Mouse (Mus musculus) monocyte, adult 2 months (primary cell): ENCODE results near the gene Atp2a2.
"Not testable (repeated sequence)": the region's sequence is repeated elsewhere in the genome, so short reads cannot be mapped to it uniquely, and the experiment has no call there.

Experiments
- DNase-seq, 2 experiments: peaks; one replicate each; pipeline ENCODE4 v3.0.0; 2022; ENCODE audit warnings: low spot score in 2 of 2, low read depth in 1 of 2

Gene Atp2a2

DNA sequence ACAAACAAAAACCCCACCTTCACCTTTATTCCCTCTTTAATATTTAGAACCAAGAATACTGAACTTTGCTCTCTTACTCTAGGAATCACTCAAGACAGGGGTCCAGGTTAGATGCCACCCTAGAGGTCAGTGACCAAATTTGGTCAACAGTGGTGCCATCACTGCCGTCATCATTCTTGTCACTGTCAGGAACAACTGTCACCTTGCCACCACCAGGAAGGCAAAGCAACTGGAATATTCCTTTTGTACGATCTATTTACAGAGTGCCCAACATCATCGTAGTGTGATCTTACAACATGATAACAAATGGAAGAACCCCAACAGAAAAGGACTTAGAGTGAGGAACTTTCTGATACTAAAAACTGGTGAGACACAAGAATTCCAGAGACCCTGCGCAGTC lies 1.9 kb downstream of the Atp2a2 start:
- DNase-seq = no peak

DNA sequence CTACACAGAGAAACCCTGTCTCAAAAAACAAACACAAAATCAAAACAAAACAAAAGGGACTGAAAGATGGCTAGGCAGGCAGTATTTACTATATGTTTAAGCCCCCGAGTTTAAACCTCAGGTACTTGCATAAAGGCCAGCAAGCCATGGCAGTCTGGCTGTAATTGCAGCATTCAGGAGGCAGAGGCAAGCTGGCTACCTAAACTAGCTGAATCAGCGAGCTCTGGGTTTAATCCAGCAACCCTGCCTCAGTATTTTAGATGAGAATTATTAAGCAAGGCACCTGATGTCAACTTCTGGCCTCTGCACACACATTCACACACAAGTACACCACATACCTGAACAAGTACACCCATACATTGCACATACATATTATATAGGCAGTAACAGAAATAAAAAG lies 4.0 kb downstream of the Atp2a2 start:
- DNase-seq = no peak

DNA sequence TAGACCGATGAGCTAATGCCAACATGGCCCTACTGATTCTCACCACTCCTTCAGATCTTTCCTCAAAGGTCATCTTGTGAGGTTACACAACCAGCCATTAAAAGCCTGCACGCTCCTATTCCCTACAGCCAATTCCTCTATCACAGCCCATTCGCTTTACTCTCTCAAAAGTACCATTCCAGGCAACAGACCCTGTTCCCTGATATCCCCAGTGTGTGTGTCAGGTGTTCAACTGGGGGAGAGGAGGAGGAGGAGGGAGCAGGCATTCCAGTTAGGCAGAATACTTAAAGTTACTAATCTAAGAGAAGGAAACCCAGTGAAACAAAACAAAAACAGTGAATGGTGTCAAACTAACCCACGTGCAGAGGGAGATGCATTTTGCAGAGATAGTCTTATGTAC lies 5.0 kb downstream of the Atp2a2 start:
- no peak for DNase-seq

DNA sequence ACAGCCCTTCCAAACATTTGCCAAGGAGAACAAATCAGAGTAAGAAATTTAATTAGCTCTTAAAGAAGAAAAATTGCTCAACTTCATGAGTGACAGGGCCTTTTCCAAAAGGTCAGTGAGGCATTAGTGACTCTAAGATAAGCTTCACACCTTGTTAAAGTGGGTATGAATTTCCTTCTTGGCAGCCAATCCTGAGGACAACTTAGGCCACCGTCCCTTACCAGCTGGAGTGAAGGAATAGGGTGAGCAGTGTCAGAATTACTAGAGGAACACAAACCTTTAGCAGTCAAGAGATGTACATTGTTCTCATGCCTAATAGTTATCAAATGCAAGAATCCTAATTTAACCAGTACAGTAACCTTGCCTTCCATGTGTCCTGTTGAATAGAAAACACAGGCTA lies 7.6 kb downstream of the Atp2a2 start:
- no peak for DNase-seq

DNA sequence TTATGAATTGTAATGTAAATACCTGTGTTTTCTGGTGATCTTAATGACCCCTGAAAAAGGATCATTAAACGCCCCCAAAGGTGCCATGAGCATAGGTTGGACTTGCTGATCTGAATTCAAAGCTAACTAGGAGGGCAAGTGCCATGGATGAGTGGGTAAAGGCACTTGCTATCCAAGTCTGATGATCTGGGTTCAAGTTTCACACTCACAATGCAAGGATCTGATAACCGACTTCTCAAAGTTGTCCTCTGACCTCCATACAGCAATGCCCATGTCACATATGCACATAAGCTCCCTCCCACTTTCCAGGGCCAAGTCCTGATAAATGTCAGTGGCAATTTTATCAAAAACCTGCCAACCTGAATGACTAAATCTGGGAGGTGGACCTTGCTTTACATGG lies 9.0 kb downstream of the Atp2a2 start:
- DNase-seq = no peak

DNA sequence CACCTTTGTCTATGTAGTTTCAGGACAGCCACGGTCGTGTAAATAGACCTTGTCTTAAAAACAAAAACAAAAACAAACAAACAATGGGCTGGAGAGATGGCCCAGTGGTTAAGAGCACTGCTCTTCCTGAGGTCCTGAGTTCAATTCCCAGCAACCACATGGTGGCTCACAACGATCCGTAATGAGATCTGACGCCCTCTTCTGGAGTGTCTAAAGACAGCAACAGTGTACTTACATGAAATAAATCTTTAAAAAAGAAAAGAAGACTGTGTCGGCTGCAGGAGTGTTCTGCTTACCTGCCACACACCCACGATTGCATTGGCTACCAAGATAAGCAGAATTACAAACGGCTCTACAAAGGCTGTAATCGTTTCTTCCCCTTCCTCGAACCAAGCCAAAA lies 10.6 kb downstream of the Atp2a2 start:
- DNase-seq = no peak

DNA sequence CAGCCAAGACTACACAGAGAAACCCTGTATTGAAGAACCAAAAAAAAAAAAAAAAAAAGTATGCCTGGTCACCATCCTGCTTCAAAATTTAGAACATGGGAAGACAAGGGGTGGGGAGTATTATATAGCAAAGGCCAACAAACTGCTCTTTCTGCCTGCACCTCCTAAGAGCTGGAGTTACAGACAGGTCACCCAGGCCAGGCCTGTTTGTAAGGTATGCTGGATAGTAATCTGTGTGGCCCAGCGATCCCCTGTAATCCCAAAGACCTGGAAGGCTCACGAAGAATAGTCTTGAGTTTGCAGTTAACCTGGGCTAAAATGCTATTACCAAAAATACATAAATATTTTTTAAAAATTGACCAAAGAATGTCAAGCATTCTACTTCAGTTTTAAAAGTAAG lies 11.9 kb downstream of the Atp2a2 start:
- no peak for DNase-seq

DNA sequence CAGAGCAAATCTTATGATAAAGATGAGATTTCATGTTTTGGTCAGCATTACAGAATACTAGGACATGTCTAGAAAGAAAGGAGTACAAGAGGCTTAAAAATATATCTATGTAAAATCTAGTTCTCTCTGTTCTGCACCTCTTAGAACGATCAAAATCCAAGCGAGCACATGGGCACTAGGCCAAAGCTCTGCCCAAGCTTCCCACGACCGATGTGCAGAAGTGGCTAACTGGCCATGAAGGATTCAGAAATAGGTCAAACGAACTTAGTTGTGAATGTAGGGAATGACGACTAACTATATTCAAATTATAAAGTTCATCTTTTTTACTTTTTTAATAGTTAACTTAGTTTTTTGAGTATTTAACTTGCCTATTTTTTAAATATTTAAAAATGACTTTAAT lies 14.2 kb downstream of the Atp2a2 start:
- no peak for DNase-seq

DNA sequence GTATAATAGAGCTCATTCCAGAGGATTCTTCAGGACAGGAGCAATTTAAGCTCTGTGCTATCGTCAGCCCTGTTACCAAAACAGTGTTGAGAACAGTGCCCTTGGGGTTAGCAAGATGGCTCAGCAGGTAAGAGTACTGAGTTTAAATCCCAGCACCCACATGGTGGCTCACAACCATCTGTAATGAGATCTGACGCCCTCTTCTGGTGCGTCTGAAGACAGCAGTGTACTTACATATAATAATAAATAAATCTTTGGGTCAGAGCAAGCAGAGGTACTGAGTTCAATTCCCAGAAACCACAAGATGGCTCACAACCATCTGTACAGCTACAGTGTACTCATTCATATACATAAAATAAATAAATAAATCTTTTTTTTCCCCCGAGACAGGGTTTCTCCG lies 15.8 kb downstream of the Atp2a2 start:
- DNase-seq = not testable (repeated sequence)

DNA sequence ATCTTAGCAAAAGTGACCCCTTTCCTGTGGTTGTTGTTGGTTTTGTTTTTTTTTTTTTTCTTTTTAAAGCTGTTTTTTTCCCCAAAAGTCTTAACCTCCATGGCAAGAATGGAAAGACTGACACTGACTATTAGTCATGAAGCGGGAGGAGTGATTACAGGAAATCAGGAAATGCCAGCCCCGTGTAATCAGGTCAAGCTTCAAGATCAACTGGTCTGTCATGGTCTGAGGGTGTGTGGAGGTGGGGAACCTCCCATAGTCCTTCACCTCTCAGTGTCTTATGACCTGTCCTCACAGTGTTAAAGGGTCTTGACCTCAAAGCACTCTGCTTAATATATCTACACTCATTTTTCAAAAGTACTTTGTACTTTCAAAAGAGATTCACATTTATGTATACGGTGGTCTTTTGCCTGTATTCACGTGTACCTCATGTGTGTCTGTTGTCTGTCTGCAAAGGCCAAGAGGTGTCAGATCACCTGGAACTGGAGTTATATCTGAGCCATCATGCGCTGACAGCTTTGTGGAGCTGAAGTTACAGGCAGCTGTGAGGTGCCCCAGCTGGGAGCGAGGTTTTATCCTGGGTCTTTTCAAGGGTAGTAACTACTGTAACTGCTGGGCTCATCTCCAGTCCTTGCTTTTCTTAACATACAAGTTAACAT lies 19.2 kb downstream of the Atp2a2 start:
- DNase-seq = no peak

DNA sequence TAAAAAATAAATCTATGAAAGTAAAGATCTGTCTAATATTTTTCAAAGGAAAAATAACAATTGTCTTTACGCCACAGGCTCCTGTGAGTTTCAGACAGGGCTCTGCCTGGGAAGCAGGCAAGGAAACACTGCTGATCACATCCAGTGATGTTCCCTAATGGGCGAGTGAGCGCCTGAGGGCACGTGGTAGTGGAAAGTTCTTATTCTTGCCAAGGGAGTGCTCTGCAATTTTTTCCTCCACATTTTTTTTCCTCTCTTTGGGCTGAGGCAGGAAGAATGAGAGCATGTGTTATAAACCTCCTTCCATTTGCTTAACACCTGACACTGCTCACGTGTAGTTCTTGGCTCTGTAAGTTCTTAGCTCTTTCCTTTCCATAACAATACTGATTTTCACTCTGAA lies 20.2 kb downstream of the Atp2a2 start:
- DNase-seq = no peak

DNA sequence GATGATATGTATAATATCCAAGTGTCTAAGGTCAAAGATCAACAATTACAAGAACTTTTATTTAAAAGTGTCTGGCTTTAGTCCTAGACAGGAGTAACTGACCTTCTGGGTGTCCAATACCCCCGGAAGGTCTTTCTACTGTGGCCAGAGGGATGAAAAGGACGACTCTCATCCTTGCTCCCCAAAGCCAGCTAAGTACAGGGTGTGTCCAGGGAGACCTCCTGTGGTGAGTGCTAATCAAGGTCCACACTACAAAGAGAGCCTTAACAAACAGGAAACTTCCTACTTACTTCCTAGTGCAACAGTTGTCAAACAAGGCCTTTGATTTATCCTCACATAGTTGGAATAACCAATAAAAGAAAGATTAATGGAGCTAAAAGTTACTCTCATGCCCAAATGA lies 22.9 kb downstream of the Atp2a2 start:
- DNase-seq = no peak

DNA sequence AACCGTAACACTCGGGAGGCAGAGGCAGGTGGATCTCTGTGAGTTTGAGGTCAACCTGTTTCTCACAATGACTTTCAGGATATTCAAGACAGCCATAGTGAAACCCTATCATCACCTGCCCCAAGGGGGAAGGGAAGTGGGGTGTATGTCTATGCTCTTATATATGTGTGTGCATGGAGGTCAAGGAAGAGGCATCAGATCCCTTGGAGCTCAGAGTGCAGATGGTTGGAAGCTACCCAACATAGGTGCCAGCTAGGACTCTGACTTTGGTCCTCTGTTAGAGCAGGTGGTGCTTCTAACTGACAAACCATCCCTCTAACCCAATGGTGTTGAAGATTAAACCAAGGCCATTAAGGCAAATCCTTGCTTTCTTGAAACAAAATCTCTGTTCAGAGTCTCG lies 24.5 kb downstream of the Atp2a2 start:
- no peak for DNase-seq

DNA sequence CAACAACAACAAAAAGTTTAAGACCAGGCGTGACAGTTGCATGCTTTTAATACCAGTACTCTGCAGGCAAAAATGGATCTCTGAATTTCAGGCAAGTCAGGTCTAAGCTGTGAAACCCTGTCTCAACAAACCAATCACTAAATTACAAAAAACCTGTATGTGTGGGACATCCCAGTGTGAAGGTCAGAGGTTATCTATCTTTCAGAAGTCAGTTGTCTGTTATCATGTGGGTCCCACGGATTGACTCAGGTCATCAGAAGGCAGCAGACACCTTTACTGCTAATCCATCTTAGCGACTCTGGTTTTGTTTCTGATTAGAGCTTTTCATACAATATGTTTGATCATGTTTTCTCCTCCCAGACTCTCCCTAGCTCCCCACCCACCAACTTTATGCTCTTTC lies 25.9 kb downstream of the Atp2a2 start:
- DNase-seq = no peak

DNA sequence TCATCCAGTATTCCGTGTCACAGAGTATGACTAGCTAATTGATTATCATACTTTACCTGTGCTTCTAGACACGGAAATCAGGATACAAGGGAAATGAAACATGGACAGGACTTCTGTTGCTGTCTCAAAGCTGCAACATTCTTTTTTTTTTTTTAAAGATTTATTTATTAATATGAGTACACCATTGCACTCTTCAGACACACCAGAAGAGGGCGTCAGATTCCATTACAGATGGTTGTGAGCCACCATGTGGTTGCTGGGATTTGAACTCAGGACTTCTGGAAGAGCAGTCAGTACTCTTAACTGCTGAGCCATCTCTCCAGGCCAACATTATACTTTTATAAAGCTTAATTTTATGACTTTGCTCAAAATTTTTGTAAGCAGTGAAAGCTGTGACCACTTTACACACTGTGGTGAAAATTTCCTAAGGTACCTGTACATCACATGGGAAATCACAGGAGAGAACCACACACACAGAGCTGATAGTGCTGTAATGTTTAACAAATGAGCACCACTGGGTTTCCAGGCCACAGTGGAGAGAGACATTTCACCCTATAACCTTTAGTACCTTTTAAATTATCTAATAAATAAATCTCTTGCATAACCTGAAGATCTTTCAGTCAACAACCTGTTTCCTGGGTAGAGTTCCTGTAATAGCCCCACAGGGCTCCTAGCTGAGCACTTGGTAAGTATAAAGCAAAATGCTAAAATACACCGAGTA lies 27.2 kb downstream of the Atp2a2 start:
- no peak for DNase-seq

DNA sequence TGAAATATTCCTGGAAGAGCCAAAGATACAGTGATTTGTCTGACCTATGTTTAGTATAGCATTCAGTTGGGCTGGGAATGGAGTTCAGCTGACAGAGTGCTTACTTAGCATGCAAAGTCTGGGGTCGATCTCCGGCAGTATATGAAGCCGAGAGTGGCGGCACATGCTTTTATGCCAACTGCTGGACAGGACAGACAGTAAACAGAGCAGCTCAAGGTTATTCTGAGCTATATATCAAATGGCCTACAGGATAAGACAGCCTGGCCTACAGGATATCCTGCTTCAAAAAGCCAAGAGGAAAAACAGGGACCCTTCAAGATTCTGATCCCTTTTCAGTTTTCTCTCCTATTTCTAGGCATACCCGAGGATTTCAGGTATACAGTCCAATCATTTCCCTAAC lies 30.4 kb downstream of the Atp2a2 start:
- no peak for DNase-seq

DNA sequence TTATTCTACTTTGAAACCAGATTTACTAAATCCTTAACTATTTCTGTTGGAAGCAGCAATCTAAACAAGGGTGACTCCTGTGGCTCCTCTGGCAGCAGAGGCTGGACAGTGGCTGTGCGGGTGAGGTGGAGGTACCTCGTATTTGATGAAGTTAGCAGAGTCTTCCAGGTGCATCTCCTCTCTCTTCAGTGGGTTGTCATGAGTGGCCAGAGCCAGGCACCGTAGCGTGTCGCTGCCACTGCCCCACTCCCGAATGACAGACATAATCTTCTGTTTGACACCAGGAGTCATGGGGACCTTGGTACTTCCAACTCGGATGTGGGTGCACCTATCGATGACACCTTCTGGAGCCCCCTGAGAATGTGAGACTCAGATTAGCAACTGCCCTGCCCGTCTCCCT lies 40.6 kb downstream of the Atp2a2 start:
- no peak for DNase-seq

DNA sequence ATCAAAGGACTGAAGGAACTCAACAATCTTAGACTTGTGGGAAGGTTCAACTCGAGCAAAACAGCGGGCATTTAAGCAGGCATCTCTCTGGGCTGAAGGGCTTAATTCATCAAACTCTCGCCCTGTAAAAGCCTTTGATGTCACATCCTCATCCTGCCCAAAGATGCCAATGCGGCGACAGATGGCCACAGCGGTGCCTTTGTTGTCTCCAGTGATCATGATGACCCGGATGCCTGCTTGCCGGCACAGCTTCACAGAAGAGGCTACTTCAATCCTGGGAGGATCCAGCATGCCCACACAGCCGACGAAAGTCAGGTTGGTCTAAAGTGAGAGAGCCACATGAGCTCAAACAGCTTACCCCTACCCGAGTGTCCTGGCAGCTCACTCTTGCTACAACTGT lies 41.4 kb downstream of the Atp2a2 start:
- DNase-seq = no peak

DNA sequence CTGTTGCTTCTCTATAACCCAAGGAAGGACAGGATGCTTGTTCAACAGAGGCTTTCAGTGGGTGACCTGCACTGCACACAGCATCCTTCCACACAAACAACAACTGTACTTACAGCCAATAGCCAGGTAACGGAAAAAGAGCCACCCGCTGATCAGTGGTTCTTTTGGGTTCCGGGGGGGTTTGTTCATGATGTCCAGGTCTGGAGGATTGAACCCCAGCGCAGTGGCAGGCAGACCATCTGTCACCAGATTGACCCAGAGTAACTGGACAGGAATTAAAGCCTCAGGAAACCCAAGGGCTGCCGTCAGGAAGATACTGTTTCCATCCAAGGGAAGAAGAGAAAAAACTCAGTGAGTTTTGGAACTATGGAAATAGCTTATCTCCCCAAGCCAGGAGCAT lies 42.7 kb downstream of the Atp2a2 start:
- DNase-seq = no peak

DNA sequence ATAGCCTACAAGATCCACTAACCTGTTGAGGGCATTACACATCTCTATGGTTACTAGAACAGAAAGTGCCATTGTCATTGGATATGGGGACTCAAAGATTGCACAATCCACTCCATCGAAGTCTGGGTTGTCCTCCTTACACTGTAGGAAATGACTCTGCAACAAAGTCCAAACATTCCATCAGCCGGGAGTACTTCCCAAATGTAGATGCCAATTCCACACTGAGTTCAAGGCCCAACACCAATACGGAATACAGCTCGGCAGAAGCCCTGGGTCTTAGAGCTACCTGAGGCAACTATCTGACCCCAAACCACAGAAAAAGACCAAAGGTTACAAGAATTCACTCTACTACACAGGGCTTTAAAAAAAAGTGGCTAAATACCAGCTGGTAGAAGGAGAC lies 44.0 kb downstream of the Atp2a2 start:
- no peak for DNase-seq

DNA sequence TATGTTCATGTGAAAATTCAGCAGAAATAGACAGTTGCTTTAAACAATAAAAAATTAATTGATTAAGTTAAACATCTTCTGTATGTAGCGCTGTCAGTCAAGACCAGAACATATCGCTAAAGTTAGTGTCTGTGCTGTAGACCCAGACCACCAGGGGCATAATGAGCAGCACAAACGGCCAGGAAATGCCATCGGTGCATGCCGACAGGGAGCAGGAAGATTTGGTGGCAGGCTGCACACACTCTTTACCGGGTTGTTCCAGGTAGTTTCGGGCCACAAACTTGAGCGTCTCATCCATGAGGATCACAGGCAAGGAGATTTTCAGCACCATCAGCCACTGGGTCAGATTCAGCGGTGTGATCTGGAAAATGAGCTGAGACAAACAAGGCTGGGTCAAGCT lies 45.0 kb downstream of the Atp2a2 start:
- not testable (repeated sequence) for DNase-seq

DNA sequence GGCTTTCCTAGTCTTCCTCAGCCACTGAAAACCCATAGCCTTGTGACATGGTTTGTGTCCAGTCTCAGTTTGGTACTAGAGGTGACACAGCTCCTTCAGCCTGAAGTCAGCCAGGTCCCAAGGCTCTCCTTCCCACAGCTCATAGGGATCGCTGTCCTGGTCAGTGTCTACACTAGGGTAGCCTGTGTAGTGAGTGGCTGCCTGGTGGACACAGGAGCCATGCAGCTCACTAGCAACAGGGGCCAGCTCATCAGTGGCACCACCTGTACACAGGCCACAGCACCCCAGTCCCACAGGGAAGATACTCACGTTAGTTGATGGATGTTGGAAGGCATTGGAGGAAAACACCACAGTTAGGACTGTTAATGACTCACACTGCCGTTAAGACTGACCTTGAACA lies 46.4 kb downstream of the Atp2a2 start:
- no peak for DNase-seq

DNA sequence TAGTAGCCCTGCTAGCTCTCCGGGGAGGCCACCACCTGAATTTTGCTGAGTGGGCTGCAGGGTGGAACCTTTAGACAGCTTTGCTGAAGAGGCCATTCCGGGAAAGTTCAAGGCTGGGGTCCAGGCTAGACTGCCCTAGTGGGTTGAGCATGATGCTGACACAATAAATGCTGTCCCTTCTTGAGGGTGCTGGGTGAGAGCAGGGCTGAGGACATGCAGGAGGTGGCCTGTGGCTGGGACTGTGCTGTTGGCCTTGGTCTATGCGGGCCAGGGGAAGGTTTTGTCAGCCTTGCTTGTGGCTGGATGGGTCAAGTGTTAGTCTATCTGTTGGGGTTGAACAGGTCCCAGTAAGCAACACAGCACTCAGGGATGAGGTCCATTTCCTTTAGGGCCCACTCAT lies 47.1 kb downstream of the Atp2a2 start:
- DNase-seq = no peak
